Mouse (Mus musculus) heart, postnatal 0 days (tissue): ENCODE data around the gene Mcmbp. TPM values are rescaled to one million over a fixed set of nuclear protein-coding genes. Genes with fewer than 3 reads are reported as not detected.

Experiments
- ATAC-seq: fragments of 200-750 bp; cut with Nextera tagmentation; 2 replicates; pipeline ENCODE4 v1.8.0; 2017; ENCODE audit warnings: low read depth, moderate number of reproducible peaks, moderate library complexity; ENCODE audit not compliant: insufficient read depth
- DNase-seq: peaks from one replicate; pipeline ENCODE4 v3.0.0-alpha.2; 2016; ENCODE audit warnings: low spot score
- H3K27ac ChIP-seq: fragments of 300-500 bp; sonication (generic); 2 replicates; pipeline ENCODE4 v1.5.1; 2014; ENCODE audit warnings: low read depth, mild to moderate bottlenecking
- H3K27me3 ChIP-seq: fragments of 300-500 bp; sonication (generic); 2 replicates; pipeline ENCODE4 v1.6.1; 2014; ENCODE audit warnings: low read length, mixed read lengths; ENCODE audit not compliant: control insufficient read depth, insufficient read depth
- H3K36me3 ChIP-seq: fragments of 300-500 bp; sonication (generic); replicated peaks from 2 replicates; pipeline ENCODE4 v1.6.1; 2014; ENCODE audit warnings: low read length, mixed read lengths; ENCODE audit not compliant: control insufficient read depth, insufficient read depth
- H3K4me1 ChIP-seq: fragments of 300-500 bp; sonication (generic); 2 replicates; pipeline ENCODE4 v1.6.1; 2014; ENCODE audit warnings: antibody characterized with exemption; ENCODE audit not compliant: control insufficient read depth, insufficient read depth
- H3K4me2 ChIP-seq: fragments of 300-500 bp; sonication (generic); 2 replicates; pipeline ENCODE4 v1.6.1; 2014; ENCODE audit warnings: low read depth, mild to moderate bottlenecking, low read length, moderate library complexity
- H3K4me3 ChIP-seq: fragments of 300-500 bp; sonication (generic); 2 replicates; pipeline ENCODE4 v1.5.1; 2014; ENCODE audit warnings: low read depth, low read length
- H3K9ac ChIP-seq: fragments of 300-500 bp; sonication (generic); replicated peaks from 2 replicates; pipeline ENCODE4 v1.6.1; 2014; ENCODE audit warnings: low read depth, low read length, mixed read lengths
- H3K9me3 ChIP-seq: fragments of 300-500 bp; sonication (generic); replicated peaks from 2 replicates; pipeline ENCODE4 v1.6.1; 2016; ENCODE audit warnings: low read length; ENCODE audit not compliant: control insufficient read depth
- CTCF ChIP-seq: IDR thresholded peaks from 2 replicates; pipeline ENCODE4 v1.5.1; 2016; ENCODE audit warnings: antibody characterized with exemption, control low read depth, low read depth
- EP300 ChIP-seq: IDR thresholded peaks from 2 replicates; pipeline ENCODE4 v1.6.1; 2016; ENCODE audit warnings: antibody characterized with exemption, low read depth
- WGBS: fragments of 180-500 bp; shearing (Covaris S2); extraction: QIAGEN DNeasy Blood & Tissue Kit; methylation state at CpG from one replicate; pipeline ENCODE4 v1.1.7; 2014; 5-methylcytosine and 5-hydroxymethylcytosine counted together
- polyA plus RNA-seq: library from polyadenylated mRNA; unstranded; fragments of >200 nt; fragmentation: Nextera tagmentation; extraction: Ambion mirVana; gene quantifications from 2 replicates; pipeline ENCODE4 v1.2.1, GENCODE M21; 2015
- total RNA-seq: library from RNA; depleted of rRNA; stranded (reverse); fragments of >200 nt; gene quantifications from 2 replicates; pipeline ENCODE4 v1.2.3, GENCODE M21; 2014; ENCODE audit warnings: low replicate concordance; rRNA removed

Mcmbp gene
- total and polyA plus RNA-seq, 2 experiments from 2014 or later = 25.4 to 39.4 TPM

- WGBS = 29% methylated on average over 8 of the region's 8 CpGs
- Histone ChIP-seq H3K4me3 (0 out of 2 replicates have a peak overlapping the region, but pooled peaks have one; percentile 1), H3K27ac (0 out of 2 replicates have a peak overlapping the region, but pooled peaks have one; percentile 30), H3K4me2 (peak overlapping the region; percentile 50), H3K27me3 (no peaks in the 10 kb centered on the region), H3K9ac (no peak overlapping the region), H3K9me3 (no peaks in the 10 kb centered on the region), H3K36me3 (peaks cover 16% of the 10 kb centered on the region), H3K4me1 (peaks cover 8% of the 10 kb centered on the region)
- ATAC-seq (no peak), DNase-seq (no peak)
- no peak for TF ChIP-seq CTCF
These were observed 68.3 kb downstream of the Mcmbp start for GRCm38 (mm10) chr7:128671952-128672351.

GRCm38 (mm10) chr7:128668831-128669230 lies 71.5 kb downstream of the Mcmbp start:
- H3K4me1 ChIP-seq = peaks cover 8% of the 10 kb centered on the region
- H3K36me3 ChIP-seq = peaks cover 10% of the 10 kb centered on the region
- no peak overlapping the region for H3K4me2 ChIP-seq
- H3K27ac ChIP-seq = no peak overlapping the region
- no peak overlapping the region for H3K9ac ChIP-seq
- WGBS = 45% methylated on average over 2 of the region's 2 CpGs
- H3K9me3 ChIP-seq = no peaks in the 10 kb centered on the region
- H3K27me3 ChIP-seq = no peaks in the 10 kb centered on the region
- ATAC-seq (no peak), DNase-seq (no peak)
- no peak overlapping the region for H3K4me3 ChIP-seq
- no peak for TF ChIP-seq CTCF
- TF ChIP-seq EP300 = no peak

- no peaks in the 10 kb centered on the region for H3K9me3 ChIP-seq
- peaks cover 10% of the 10 kb centered on the region for H3K36me3 ChIP-seq
- DNase-seq (no peak), ATAC-seq (no peak)
- H3K27ac ChIP-seq = no peak overlapping the region
- H3K27me3 ChIP-seq = no peaks in the 10 kb centered on the region
- 55% methylated on average over 5 of the region's 5 CpGs for WGBS
- H3K4me3 ChIP-seq = no peak overlapping the region
- H3K4me2 ChIP-seq = no peak overlapping the region
- TF ChIP-seq CTCF = no peak
- peaks cover 5% of the 10 kb centered on the region for H3K4me1 ChIP-seq
- H3K9ac ChIP-seq = no peak overlapping the region
These were observed 72.5 kb downstream of the Mcmbp start for GRCm38 (mm10) chr7:128667788-128668187.

- Histone ChIP-seq H3K4me3 (no peak overlapping the region), H3K9me3 (no peaks in the 10 kb centered on the region), H3K27ac (no peak overlapping the region), H3K9ac (no peak overlapping the region), H3K27me3 (no peaks in the 10 kb centered on the region), H3K36me3 (peaks cover 10% of the 10 kb centered on the region), H3K4me2 (no peak overlapping the region), H3K4me1 (no peaks in the 10 kb centered on the region)
- WGBS = 58% methylated on average over 11 of the region's 11 CpGs
- ATAC-seq = no peak
- no peak for DNase-seq
- TF ChIP-seq EP300 = no peak
- TF ChIP-seq CTCF = no peak
These were observed 75.4 kb downstream of the Mcmbp start for GRCm38 (mm10) chr7:128664861-128665377.

- ATAC-seq (no peak), DNase-seq (no peak)
- no peak overlapping the region for H3K4me2 ChIP-seq
- no peaks in the 10 kb centered on the region for H3K27me3 ChIP-seq
- no peak overlapping the region for H3K4me3 ChIP-seq
- TF ChIP-seq CTCF (no peak), EP300 (no peak)
- H3K4me1 ChIP-seq = no peaks in the 10 kb centered on the region
- H3K36me3 ChIP-seq = peaks cover 3% of the 10 kb centered on the region; the same call in 1 of the 2 replicates
- no peak overlapping the region for H3K27ac ChIP-seq
- WGBS = 88% methylated on average over 8 of the region's 8 CpGs
- no peak overlapping the region for H3K9ac ChIP-seq
- H3K9me3 ChIP-seq = no peaks in the 10 kb centered on the region
These were observed 76.4 kb downstream of the Mcmbp start for GRCm38 (mm10) chr7:128663906-128664305.

- 90% methylated on average over 1 of the region's 1 CpGs for WGBS
- H3K4me3 ChIP-seq = no peak overlapping the region
- no peaks in the 10 kb centered on the region for H3K4me1 ChIP-seq
- no peaks in the 10 kb centered on the region for H3K9me3 ChIP-seq
- no peak overlapping the region for H3K4me2 ChIP-seq
- no peak for TF ChIP-seq EP300
- no peak for TF ChIP-seq CTCF
- no peak for ATAC-seq
- no peak overlapping the region for H3K27ac ChIP-seq
- no peak overlapping the region for H3K9ac ChIP-seq
- H3K27me3 ChIP-seq = no peaks in the 10 kb centered on the region
- no peak for DNase-seq
- H3K36me3 ChIP-seq = no peaks in the 10 kb centered on the region
These were observed 83.3 kb downstream of the Mcmbp start for GRCm38 (mm10) chr7:128656970-128657369.

Other genes starting within 250 kb of the Mcmbp start
- 60.3 and 75.3 TPM in 2 replicates for gene Bag3, start 216.9 kb downstream of the Mcmbp start, total RNA-seq
- gene Bag3, start 216.9 kb downstream of the Mcmbp start, polyA plus RNA-seq = 43.8 and 46.3 TPM in 2 replicates
- 4.8 and 10.9 TPM in 2 replicates for gene Inpp5f, start 129.2 kb downstream of the Mcmbp start, total RNA-seq
- 5.3 and 5.4 TPM in 2 replicates for gene Inpp5f, start 129.2 kb downstream of the Mcmbp start, polyA plus RNA-seq
- gene Sec23ip, start 4.4 kb upstream of the Mcmbp start, total RNA-seq = 10.6 and 13.0 TPM in 2 replicates
- 18.1 and 20.2 TPM in 2 replicates for gene Sec23ip, start 4.4 kb upstream of the Mcmbp start, polyA plus RNA-seq